Mouse (Mus musculus) G1E (cell line): ENCODE results near the gene Samd8.
A peak's percentile ranks its signal among the peaks of the same experiment; 100 is the strongest.

Experiments
- CTCF ChIP-seq: IDR thresholded peaks from 2 replicates; pipeline ENCODE4 v1.5.1; 2012; ENCODE audit warnings: low read depth, low read length, inconsistent platforms, mixed read lengths
- GATA1 ChIP-seq: IDR thresholded peaks from 2 replicates; pipeline ENCODE4 v1.6.1; 2012; ENCODE audit warnings: borderline replicate concordance, low read length, inconsistent platforms, mixed read lengths
- GATA2 ChIP-seq: IDR thresholded peaks from 2 replicates; pipeline ENCODE4 v1.6.1; 2012; ENCODE audit warnings: low read depth, low read length, inconsistent platforms, borderline replicate concordance
- POLR2AphosphoS5 ChIP-seq: IDR thresholded peaks from 2 replicates; pipeline ENCODE4 v1.6.1; 2012; ENCODE audit warnings: low read depth, low read length, inconsistent platforms; ENCODE audit not compliant: insufficient replicate concordance
- TAL1 ChIP-seq: conservative IDR thresholded peaks from 2 replicates; pipeline ENCODE4 v1.6.1; 2012; ENCODE audit warnings: low read depth, low read length, inconsistent platforms, mixed read lengths

DNA sequence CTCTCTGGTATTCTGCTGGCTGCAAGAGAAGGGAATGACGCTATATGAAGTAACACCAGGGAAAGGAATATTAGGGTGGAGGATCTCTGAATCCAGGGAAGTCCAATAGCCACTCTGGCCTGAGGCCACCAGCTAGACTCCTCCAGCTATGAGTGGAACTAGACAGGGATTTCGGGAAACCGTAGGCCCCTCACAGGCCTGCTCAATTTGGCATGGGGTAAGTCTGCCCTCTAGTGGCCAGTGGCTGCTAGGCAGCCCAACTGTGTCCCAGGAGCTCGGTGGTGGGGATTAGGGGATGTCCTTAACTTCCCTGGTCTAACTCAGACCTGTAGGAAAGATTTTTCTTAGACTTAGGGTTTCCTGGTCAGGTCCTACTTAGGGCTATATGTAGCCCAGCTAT, 8.5 kb upstream of the Samd8 start:
- peak; percentile 98 for TF ChIP-seq CTCF
- no peak for TF ChIP-seq TAL1
- no peak for TF ChIP-seq GATA1
- TF ChIP-seq GATA2: no peak
- no peak for TF ChIP-seq POLR2AphosphoS5
